Mouse (Mus musculus) stomach, postnatal 0 days (tissue): Measurements from ENCODE around the gene Fry.

Source experiments
- CTCF ChIP-seq: IDR thresholded peaks from 2 replicates; pipeline ENCODE4 v1.5.1; 2016; ENCODE audit warnings: antibody characterized with exemption, low read depth, mild to moderate bottlenecking, moderate library complexity
- EP300 ChIP-seq: optimal IDR thresholded peaks from 2 replicates; pipeline ENCODE3; 2016; ENCODE audit warnings: antibody characterized with exemption

- peak; percentile 44 for TF ChIP-seq CTCF
- TF ChIP-seq EP300, result no peak
Observed at GRCm38 (mm10) chr5:150174950-150175349, 56.5 kb downstream of the Fry start.
